Mouse (Mus musculus): Measurements from ENCODE around the gene Sox6. TPM values are rescaled to one million over a fixed set of nuclear protein-coding genes. Genes with fewer than 3 reads are reported as not detected.
A peak's percentile ranks its signal among the peaks of the same experiment; 100 is the strongest.

Gene Sox6
- total and polyA plus RNA-seq, 3 experiments = 11.8 to 33.4 (median 26.4) TPM

DNA sequence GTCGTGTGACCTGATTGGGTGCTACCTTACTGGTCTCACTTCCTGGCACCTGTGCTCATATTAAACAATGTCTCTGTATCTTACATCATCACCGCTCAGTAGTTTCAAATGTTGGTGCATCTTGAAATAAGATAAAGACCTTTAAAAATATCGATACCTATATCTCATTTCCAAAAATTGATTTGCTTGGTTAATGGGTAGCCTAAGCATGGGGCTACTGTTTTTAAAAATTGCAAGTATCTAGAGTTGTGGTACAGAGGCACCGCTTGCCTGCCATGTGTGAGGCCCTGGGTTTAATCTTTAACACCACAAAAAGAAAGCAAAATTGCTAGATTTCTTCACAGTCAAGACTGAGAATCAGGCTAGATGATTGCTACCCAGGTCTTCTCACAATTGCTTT is 187.5 kb downstream of the Sox6 start:
- Histone ChIP-seq H3K27ac (no peak overlapping the region), H3K4me3 (no peak overlapping the region), H3K4me1 (ENCODE audit: control insufficient read depth, insufficient read depth, low read length) (no peaks in the 10 kb centered on the region), H3K79me2 (replicated peaks; ENCODE audit: control insufficient read depth, insufficient read depth, low read length) (no peaks in the 10 kb centered on the region), H3K27me3 (ENCODE audit: control insufficient read depth, insufficient read depth, low read length) (no peaks in the 10 kb centered on the region), H3K36me3 (ENCODE audit: control insufficient read depth, insufficient read depth, low read length) (no peaks in the 10 kb centered on the region), H3K9ac (ENCODE audit: low read depth, low read length) (no peak overlapping the region)
- intact Hi-C loops (cut with DNase I) = no loop called here
- 86% methylated on average over 4 of the region's 4 CpGs for WGBS
- no peak for DNase-seq
- TF ChIP-seq POLR2A (IDR thresholded peaks at IDR 0.05; ENCODE audit: insufficient read depth, low read depth, low read length) = no peak
- no peak for TF ChIP-seq EP300 (IDR thresholded peaks at IDR 0.05; ENCODE audit: insufficient read depth, low read depth, low read length)
- no peak for TF ChIP-seq CTCF (IDR thresholded peaks at IDR 0.05)

DNA sequence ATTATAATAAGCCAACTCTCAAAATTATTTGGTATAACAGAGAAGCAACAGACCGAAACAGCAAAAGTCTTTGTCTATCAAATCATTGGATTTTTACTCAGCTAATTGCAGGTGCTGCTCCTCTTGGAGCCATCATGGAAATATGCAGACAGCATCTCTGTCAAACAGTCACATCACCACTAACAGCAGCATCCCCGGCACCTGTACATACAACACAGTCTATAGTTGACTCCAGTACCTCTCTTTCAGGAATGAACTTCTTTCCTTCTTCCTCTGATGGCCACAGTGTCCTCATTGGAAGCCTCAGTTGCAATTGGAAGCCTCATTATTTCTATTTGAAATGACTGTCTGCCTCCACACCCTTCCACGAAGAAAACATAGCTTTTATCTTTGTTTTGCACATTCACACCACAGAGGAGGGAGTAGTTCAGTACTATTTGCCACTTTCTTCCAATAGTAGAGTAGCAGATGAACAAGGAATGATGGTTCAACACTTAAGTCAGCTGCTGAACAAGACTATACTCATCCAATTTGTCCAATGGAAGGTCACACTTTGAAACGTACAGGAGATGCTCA is 192.7 kb downstream of the Sox6 start:
- no peaks in the 10 kb centered on the region for H3K36me3 ChIP-seq (ENCODE audit: control insufficient read depth, insufficient read depth, low read length)
- H3K9ac ChIP-seq (ENCODE audit: low read depth, low read length) = no peak overlapping the region
- H3K4me3 ChIP-seq = no peak overlapping the region
- no peak overlapping the region for H3K27ac ChIP-seq
- no peaks in the 10 kb centered on the region for H3K27me3 ChIP-seq (ENCODE audit: control insufficient read depth, insufficient read depth, low read length)
- TF ChIP-seq POLR2A (IDR thresholded peaks at IDR 0.05; ENCODE audit: insufficient read depth, low read depth, low read length) = no peak
- no peak for TF ChIP-seq EP300 (IDR thresholded peaks at IDR 0.05; ENCODE audit: insufficient read depth, low read depth, low read length)
- no peak for TF ChIP-seq CTCF (IDR thresholded peaks at IDR 0.05)
- 78% methylated on average over 4 of the region's 4 CpGs for WGBS
- H3K4me1 ChIP-seq (ENCODE audit: control insufficient read depth, insufficient read depth, low read length) = no peaks in the 10 kb centered on the region
- DNase-seq = no peak
- intact Hi-C loops (cut with DNase I) = loop anchor here (10.0 kb wide), 2 partner anchors 381 to 631 kb away; no protein-coding TSS in a partner anchor
- no peaks in the 10 kb centered on the region for H3K79me2 ChIP-seq (replicated peaks; ENCODE audit: control insufficient read depth, insufficient read depth, low read length)

- 71% methylated on average over 3 of the region's 3 CpGs for WGBS
Measured at GRCm38 (mm10) chr7:115844910-115845309, 193.7 kb downstream of the Sox6 start.

GRCm38 (mm10) chr7:115844431-115844830 is 194.2 kb downstream of the Sox6 start:
- DNase-seq = peak; percentile 57 to 81
- intact Hi-C loops (cut with DNase I) = loop anchor here (5.0 to 10.0 kb wide), 3 partner anchors 188 to 630 kb away; no protein-coding TSS in a partner anchor
- TF ChIP-seq EP300 (IDR thresholded peaks at IDR 0.05; ENCODE audit: insufficient read depth, low read depth, low read length) = peak; percentile 93
- no peak for TF ChIP-seq CTCF (IDR thresholded peaks at IDR 0.05)
- H3K4me1 ChIP-seq (ENCODE audit: control insufficient read depth, insufficient read depth, low read length) = no peaks in the 10 kb centered on the region
- no peaks in the 10 kb centered on the region for H3K79me2 ChIP-seq (replicated peaks; ENCODE audit: control insufficient read depth, insufficient read depth, low read length)
- no peak overlapping the region for H3K4me3 ChIP-seq
- WGBS = 64% methylated on average over 6 of the region's 6 CpGs
- H3K36me3 ChIP-seq (ENCODE audit: control insufficient read depth, insufficient read depth, low read length) = no peaks in the 10 kb centered on the region
- no peak overlapping the region for H3K9ac ChIP-seq (ENCODE audit: low read depth, low read length)
- 0 out of 2 replicates have a peak overlapping the region, but pooled peaks have one; percentile 11 for H3K27ac ChIP-seq
- H3K27me3 ChIP-seq (ENCODE audit: control insufficient read depth, insufficient read depth, low read length) = no peaks in the 10 kb centered on the region

More at GRCm38 (mm10) chr7:115844910-115845309, 193.7 kb downstream of the Sox6 start:
- H3K9ac ChIP-seq (ENCODE audit: low read depth, low read length) = no peak overlapping the region
- DNase-seq = no peak
- no peaks in the 10 kb centered on the region for H3K79me2 ChIP-seq (replicated peaks; ENCODE audit: control insufficient read depth, insufficient read depth, low read length)
- intact Hi-C loops (cut with DNase I) = loop anchor here (5.0 to 10.0 kb wide), 3 partner anchors 187 to 630 kb away; no protein-coding TSS in a partner anchor
- TF ChIP-seq POLR2A (IDR thresholded peaks at IDR 0.05; ENCODE audit: insufficient read depth, low read depth, low read length) (no peak), CTCF (IDR thresholded peaks at IDR 0.05) (no peak), EP300 (IDR thresholded peaks at IDR 0.05; ENCODE audit: insufficient read depth, low read depth, low read length) (no peak)
- H3K4me1 ChIP-seq (ENCODE audit: control insufficient read depth, insufficient read depth, low read length) = no peaks in the 10 kb centered on the region
- H3K4me3 ChIP-seq = no peak overlapping the region
- H3K27me3 ChIP-seq (ENCODE audit: control insufficient read depth, insufficient read depth, low read length) = no peaks in the 10 kb centered on the region
- no peaks in the 10 kb centered on the region for H3K36me3 ChIP-seq (ENCODE audit: control insufficient read depth, insufficient read depth, low read length)
- no peak overlapping the region for H3K27ac ChIP-seq

DNA sequence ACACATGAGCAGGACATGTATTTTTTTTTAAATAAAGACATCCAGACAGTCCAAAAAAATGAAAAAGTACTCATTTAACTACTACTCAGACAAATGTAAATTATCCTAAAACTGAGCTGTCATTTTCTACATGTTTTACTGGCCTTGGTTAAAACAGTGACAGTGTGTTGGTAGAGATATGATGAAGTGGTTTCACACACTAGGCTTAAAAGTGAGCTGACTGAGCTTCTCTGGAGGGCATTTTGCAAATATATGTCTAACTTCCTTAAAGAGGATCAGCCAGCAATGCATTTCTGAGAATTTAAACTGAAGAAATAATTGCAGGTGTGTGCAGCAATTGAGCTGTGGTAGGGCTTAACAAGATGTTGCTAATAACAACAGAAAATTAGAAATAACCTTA is 196.3 kb downstream of the Sox6 start:
- DNase-seq = no peak
- H3K36me3 ChIP-seq (ENCODE audit: control insufficient read depth, insufficient read depth, low read length) = no peaks in the 10 kb centered on the region
- TF ChIP-seq POLR2A (IDR thresholded peaks at IDR 0.05; ENCODE audit: insufficient read depth, low read depth, low read length) (no peak), EP300 (IDR thresholded peaks at IDR 0.05; ENCODE audit: insufficient read depth, low read depth, low read length) (no peak), CTCF (IDR thresholded peaks at IDR 0.05) (no peak)
- intact Hi-C loops (cut with DNase I) = loop anchor here (5.0 to 10.0 kb wide), 3 partner anchors 190 to 627 kb away; no protein-coding TSS in a partner anchor
- H3K27me3 ChIP-seq (ENCODE audit: control insufficient read depth, insufficient read depth, low read length) = no peaks in the 10 kb centered on the region
- no peaks in the 10 kb centered on the region for H3K79me2 ChIP-seq (replicated peaks; ENCODE audit: control insufficient read depth, insufficient read depth, low read length)
- no peaks in the 10 kb centered on the region for H3K4me1 ChIP-seq (ENCODE audit: control insufficient read depth, insufficient read depth, low read length)
- no peak overlapping the region for H3K9ac ChIP-seq (ENCODE audit: low read depth, low read length)
- no peak overlapping the region for H3K27ac ChIP-seq
- H3K4me3 ChIP-seq = no peak overlapping the region

GRCm38 (mm10) chr7:115840613-115841012 is 198.0 kb downstream of the Sox6 start:
- Histone ChIP-seq H3K9ac (ENCODE audit: low read depth, low read length) (no peak overlapping the region), H3K36me3 (ENCODE audit: control insufficient read depth, insufficient read depth, low read length) (no peaks in the 10 kb centered on the region), H3K27me3 (ENCODE audit: control insufficient read depth, insufficient read depth, low read length) (no peaks in the 10 kb centered on the region), H3K79me2 (replicated peaks; ENCODE audit: control insufficient read depth, insufficient read depth, low read length) (no peaks in the 10 kb centered on the region), H3K27ac (no peak overlapping the region), H3K4me1 (ENCODE audit: control insufficient read depth, insufficient read depth, low read length) (no peaks in the 10 kb centered on the region), H3K4me3 (no peak overlapping the region)
- no peak for TF ChIP-seq POLR2A (IDR thresholded peaks at IDR 0.05; ENCODE audit: insufficient read depth, low read depth, low read length)
- TF ChIP-seq CTCF (IDR thresholded peaks at IDR 0.05) = no peak
- TF ChIP-seq EP300 (IDR thresholded peaks at IDR 0.05; ENCODE audit: insufficient read depth, low read depth, low read length) = no peak
- no peak for DNase-seq
- intact Hi-C loops (cut with DNase I) = loop anchor here (5.0 to 10.0 kb wide), 3 partner anchors 192 to 626 kb away; no protein-coding TSS in a partner anchor
- WGBS = 43% methylated on average over 3 of the region's 3 CpGs
